ENCODE assay signal across 8 mouse cellular contexts in the genomic region with DNA sequence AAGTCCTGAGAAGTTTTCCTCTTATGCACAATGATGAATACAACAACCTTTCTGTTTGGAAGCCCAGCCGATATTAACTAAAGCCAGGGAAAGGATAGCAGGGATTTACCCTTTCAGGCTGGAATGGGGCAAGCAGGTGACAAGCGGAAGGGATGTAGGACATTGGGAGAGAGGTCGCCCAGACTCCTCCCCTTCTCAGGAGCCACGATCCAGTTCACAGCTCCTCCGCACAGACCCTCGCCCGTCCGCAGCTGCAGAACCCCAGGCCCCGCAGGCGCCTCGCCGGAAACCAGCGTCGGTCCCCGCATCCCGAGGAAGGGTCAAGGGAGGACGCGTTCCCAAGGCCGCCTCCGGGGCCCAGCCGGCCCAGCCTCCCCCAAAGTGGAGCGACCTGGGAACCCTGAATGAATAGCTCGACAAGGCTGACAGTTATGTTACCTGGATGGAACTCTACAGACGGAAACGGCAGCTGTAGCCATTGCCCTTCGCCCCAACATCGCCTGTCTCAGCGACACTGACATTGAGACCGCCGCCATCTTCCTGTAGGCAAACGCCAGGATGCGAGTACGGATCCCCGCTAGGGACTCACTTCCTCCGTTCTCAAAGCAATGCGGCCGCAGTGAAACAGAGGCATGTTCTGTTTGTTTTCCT. TPM values are rescaled to one million over a fixed set of nuclear protein-coding genes. Genes with fewer than 3 reads are reported as not detected.
DNase-seq lines count a peak whose midpoint lies in the region; ATAC-seq lines count a peak whose summit lies in the region.

No protein-coding gene starts in this region.

- peak overlapping the region; percentile 92 for H3K9ac ChIP-seq in hindbrain, embryonic 16.5 days (ENCODE audit: low read depth, low read length)

- H3K27ac ChIP-seq in hindbrain, embryonic 16.5 days (ENCODE audit: low read depth, low read length), result peak overlapping the region; percentile 92
- H3K27ac ChIP-seq in macrophage, result peak overlapping the region; percentile 29; the same call in 1 of the 2 replicates

- H3K4me1 ChIP-seq in hindbrain, embryonic 16.5 days (ENCODE audit: control insufficient read depth, insufficient read depth, low read depth, low read length), result peaks cover 7% of the 10 kb centered on the region

- 0 out of 2 replicates have a peak, but pooled peaks cover 2% of the 10 kb centered on the region for H3K9me3 ChIP-seq in hindbrain, embryonic 16.5 days (ENCODE audit: control insufficient read depth, low read length)

- H3K36me3 ChIP-seq in hindbrain, embryonic 16.5 days (ENCODE audit: control insufficient read depth, insufficient read depth, low read length), result no peaks in the 10 kb centered on the region
- no peaks in the 10 kb centered on the region for H3K36me3 ChIP-seq in macrophage (ENCODE audit: inconsistent target)

- H3K27me3 ChIP-seq in hindbrain, embryonic 16.5 days (replicated peaks; ENCODE audit: control insufficient read depth, insufficient read depth, low read length), result no peaks in the 10 kb centered on the region

- H3K4me2 ChIP-seq in hindbrain, embryonic 16.5 days (ENCODE audit: low read length), result peak overlapping the region; percentile 86

- H3K79me2 ChIP-seq in macrophage (ENCODE audit: inconsistent target), result peaks cover 39% of the 10 kb centered on the region

- peak; percentile 93 for ATAC-seq in hindbrain, embryonic 16.5 days

- WGBS in hindbrain, embryonic 16.5 days, result under 1% methylated on average over 32 of the region's 37 CpGs
- WGBS in macrophage (ENCODE audit: missing documents), result 1% methylated on average over 37 of the region's 37 CpGs

- peak overlapping the region; percentile 91 for H3K4me3 ChIP-seq in hindbrain, embryonic 16.5 days (ENCODE audit: low read length)
- H3K4me3 ChIP-seq in macrophage (ENCODE audit: inconsistent target), result peak overlapping the region; percentile 89

- DNase-seq in T-cell, adult 2 months (ENCODE audit: low spot score), result peak; percentile 89
- DNase-seq in cerebellum, postnatal 36 days, result peak; percentile 97 to 99
- DNase-seq in gastrocnemius, adult 18-20 months (ENCODE audit: low spot score), result peak; percentile 94
- peak; percentile 95 to 99 for DNase-seq in left cerebral cortex, adult 18-20 months (ENCODE audit: low spot score in 2 of 2)
- DNase-seq in right cerebral cortex, adult 18-20 months, result peak; percentile 92
- DNase-seq in urinary bladder, postnatal 10 days (ENCODE audit: low spot score), result peak; percentile 81

RNA-seq across cellular contexts. Expression of gene Ndufs4, which starts 0.4 kb away (rescaled TPM):
- 100 to 1,000 TPM; 313 to 352 TPM for total RNA-seq in gastrocnemius, adult 18-20 months (2021)
- polyA plus RNA-seq in hindbrain, embryonic 16.5 days (2015; fragmentation: Nextera tagmentation; extraction: Ambion mirVana), result 351 and 397 TPM in 2 replicates
- total RNA-seq in left cerebral cortex, adult 18-20 months (2021), result 100 to 1,000 TPM; 152 to 168 TPM
- total RNA-seq in macrophage (2018; cell fraction: chromatin; rRNA removed), result 10 to 100 TPM; 16.7 to 48.1 (median 28.8) TPM
- 10 to 100 TPM; 52.6 to 89.9 (median 69.8) TPM for total RNA-seq in macrophage (2018; cell fraction: cytosol; rRNA removed)
- total RNA-seq in macrophage (2018; cell fraction: nucleus; rRNA removed), result 10 to 100 TPM; 19.2 to 45.6 (median 31.5) TPM
- polyA plus RNA-seq in macrophage (2018), result 33.9 to 65.2 TPM (median 41.5 TPM) in 3 replicates

Comparison
In these comparisons a context has a peak if more than half of its experiments do, and no peak if none do; other contexts are left out.
1. Peak in every context shown above with its lines: DNase-seq, ATAC-seq, H3K4me3 ChIP-seq and H3K27ac ChIP-seq.